Mouse (Mus musculus) cerebellum, postnatal 25 days (tissue): ENCODE measurements around the gene Park7.
A peak's percentile ranks its signal among the peaks of the same experiment; 100 is the strongest.

Source experiments
- DNase-seq, 2 experiments: peaks; one replicate each; pipeline ENCODE4 v3.0.0; 2021; ENCODE audit warnings: mixed read lengths in 2 of 2

Gene Park7

DNA sequence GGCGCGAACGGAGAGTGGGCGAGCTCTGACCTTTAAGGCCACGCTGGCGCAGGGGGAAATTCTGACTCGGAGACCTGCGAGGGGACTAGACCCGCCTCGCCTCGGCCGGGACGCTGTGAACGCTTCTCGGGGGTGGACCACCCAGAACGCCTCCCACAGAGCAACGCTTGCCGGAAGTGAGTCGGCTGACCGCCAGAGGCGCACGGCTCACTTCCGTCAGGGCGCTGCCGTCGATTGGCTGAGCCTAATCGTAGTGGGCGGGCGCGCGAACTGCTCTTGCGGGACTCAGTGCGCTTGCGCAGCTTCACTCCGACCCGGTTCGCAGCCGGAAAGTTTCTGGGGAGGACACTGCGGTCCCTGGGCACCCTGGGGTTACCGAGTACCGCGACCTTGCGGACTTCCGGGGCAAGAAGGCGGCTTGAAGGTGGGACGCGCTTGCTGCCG, at the start of gene Park7, which contains the start of gene Tnfrsf9:
Park7 (minus strand) TSS at position 148 of the 444 bp plus-strand sequence.
Tnfrsf9 (plus strand) TSS at position 273 of the 444 bp plus-strand sequence.
- peak; percentile 97 to 98 for DNase-seq

DNA sequence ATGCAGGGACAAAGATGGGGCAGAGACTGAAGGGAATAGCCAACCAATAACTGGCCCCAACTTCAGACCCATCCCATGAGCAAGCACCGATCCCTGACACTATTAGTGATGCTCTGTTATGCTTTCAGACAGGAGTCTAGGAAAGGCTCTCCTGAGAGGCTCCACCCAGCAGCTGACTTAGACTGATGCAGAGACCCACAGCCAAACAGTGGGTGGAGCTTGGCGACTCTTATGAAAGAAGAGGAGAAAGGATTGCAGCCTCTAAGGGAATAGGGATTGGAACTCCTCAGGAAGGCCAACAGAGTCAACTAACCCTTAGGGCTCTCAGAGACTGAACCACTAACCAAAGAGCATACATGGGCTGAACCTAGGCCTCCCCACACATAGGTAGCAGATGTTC, 49.5 kb upstream of the Park7 start:
- DNase-seq, result no peak

DNA sequence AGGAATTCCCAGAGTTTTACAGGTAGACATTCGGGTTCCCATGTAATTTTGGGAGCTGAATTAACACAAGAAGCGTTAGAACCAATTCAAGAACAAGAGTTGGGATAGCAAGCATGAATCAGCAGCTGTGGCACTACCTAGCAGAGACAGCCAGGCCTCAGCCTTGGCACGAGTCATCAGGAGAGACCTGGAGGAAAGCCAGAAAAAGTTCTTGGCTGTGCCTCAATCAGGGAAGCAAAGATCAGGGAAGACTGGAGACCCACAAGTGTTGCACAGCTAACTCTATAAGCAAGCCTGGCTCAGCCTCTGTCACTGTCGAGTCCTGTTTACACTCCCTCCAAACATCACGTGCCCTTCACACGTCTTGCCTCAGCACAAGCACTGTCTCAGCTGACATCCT, 48.0 kb upstream of the Park7 start:
- DNase-seq, result no peak

DNA sequence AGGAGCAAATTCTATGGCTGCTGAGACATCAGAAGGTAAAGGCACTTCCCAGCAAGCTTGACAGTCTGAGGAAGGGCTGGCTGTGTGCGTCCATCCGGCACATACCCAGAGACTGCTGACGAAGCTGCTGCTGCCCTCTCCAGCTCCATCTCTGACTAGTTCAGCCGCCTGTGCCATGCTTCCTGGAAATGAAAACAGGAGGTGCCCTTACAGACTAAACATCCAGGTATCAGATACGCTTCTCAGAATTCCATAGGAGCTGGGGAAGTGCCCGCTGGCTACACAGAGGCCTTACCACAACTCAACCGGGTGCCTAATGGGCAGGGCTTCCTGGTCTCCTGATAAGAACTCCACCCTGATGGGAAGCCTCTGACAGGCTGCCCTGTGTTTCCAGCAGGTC, 44.3 kb upstream of the Park7 start:
- no peak for DNase-seq

DNA sequence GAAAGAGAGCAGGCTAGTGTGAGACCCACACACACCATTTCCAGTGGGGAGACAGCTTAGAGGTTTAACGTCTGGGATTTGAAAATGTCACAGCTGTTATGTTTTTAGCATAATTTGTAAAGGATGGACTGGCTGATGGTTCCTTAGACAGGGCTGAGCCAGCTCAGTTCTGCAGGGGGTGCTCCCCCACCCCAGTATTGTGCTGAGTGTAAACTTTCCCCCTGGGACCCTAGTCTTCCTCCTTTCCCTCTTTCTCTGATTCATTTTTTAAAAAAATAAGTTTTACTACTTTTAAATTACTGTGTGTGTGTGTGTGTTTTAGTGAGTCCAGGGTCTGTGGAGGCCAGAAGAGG, 42.8 kb upstream of the Park7 start:
- DNase-seq, result no peak

DNA sequence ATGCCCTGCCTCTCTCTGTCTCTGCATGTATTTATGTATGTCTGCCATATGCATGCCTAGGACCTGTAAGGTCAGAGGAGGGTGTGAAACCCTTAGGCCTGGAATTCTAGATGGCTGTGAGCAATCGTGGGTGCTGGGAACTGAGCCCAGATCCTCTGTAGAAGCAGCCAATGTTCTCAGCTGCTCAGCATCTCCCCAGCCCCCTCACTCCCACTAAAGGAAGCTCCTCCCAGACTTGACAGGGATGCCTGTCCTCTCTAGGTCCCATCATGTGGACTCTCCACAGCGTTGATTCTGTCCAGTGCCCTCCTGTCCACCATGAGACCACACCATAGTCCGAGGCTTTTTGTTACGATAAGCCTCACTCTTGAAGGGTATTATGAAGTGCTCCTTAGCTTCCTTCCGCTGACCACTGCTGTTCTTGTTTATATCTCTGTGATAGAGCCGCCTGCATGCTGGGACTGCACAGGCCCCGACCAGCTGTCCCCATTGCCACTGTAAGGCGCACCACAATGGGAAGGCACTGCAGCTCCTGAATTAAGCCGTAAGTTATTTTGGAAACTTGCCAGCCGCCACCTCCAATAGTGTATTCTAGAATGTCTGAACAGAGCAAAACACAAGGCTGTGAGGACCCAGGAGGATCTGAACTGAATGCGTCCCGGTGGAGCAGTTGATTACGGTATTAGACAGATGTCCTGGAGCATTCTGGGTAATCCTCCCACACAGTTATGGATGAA, 42.3 kb upstream of the Park7 start:
- DNase-seq, result peak in 1 of 2 experiments; percentile 16

DNA sequence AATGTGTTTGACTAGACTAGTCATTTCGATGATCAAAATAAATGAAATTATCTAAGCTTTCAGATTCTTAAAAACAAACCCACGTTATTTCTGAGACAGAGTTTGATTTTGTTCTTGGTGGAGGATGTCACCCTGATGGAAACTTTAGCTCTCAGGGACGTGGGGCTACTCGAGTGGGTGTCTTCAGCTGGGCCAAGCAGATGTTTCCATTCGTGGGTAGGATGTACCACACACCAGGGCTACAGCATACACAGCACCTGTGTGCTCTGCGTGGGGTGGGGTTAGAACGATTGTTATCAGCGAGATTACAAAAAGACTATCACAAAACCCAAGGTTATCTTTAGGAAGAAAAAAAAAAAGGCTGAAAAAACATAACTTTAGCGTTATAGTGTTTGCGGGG, 36.7 kb upstream of the Park7 start:
- no peak for DNase-seq

DNA sequence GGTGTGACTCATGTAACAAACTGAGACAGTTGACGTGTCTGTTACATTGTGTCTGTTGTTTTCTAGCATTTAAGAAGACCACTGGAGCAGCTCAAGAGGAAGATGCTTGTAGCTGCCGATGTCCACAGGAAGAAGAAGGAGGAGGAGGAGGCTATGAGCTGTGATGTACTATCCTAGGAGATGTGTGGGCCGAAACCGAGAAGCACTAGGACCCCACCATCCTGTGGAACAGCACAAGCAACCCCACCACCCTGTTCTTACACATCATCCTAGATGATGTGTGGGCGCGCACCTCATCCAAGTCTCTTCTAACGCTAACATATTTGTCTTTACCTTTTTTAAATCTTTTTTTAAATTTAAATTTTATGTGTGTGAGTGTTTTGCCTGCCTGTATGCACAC, 30.5 kb upstream of the Park7 start:
- no peak for DNase-seq

DNA sequence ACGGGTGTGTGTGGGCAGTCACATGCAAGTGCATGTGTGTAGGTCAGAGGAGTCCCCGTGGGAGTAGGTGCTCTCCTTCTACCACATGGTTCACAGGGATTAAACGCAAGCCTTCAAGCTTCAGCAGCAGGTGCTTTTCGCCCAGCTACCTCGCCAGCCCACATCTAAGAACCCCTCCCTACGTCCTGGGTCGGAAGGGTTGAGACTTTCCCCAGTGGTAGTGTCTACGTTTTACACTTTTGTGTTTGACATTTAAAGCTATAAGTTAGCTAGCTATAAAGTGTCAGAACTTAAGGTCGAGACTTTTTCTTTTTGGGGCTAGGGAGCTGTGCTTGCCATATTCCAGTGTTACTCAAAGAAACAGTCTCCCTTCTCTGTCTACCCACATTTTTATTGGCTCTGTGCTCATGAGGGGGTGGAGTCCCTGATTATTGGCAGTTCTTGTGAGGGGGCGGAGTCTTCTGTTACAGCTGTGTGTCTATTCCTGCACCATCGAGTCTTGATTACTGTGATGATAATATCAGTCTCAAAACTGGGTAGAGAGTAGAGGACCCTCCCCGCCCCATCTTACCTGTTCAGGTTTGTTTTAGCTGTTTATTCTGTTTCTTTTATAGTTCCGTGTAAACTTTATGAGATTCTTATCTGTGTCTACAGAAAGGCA, 25.9 kb upstream of the Park7 start:
- no peak for DNase-seq

DNA sequence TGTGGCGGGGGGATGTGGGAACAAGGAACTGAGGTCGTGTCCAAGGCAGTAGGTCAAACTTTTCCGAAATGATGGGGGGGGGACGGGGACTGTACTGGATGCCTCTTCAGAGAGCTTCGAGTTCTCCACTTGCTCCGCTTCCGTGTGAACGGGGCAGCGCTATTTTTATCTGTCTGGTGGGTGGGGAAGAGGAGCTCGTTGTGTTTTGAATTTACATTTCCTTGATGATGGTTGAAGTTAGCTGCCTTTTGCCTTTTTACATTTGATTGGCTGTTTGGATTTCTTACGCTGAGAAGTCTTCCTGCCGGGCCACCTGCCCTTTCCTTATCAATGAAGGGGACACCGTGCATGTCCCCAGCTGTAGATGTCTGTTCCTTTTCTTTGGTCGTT, 23.8 kb upstream of the Park7 start:
- DNase-seq, result no peak

DNA sequence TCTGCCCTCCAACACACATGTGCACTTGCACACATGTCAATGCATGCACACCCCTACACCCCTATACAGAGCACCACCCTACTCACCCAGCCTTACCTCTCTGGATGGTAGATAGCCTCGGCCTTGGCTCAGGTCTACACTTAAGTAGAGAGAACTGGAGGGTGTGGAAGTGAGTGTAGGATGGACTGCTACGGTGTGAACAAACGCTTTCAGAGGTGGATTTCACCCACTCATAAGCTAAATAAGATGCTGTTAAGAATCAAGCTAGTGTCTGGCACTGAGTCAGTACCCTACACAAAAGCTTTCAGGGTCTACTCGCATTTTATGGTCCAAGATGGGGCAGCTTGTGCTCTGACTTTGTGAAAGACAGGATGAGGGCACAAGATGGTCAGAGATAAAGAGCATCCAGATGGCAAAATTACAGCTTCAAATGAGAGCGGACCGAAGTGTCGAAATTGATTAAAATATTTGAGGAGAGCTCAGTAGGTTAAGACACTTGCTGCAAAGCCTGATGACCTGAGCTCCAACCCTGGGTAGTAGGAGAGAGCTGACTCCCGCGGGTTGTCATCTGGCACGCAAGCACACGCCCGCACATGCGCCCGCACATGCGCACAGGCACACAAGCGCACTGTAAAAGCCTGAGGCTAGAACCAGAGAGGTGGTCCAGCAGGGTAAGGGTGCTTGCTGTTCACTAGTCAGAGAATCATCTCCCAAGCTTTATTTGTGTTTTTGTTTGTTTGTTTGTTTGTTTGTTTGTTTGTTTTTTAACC, 23.2 kb upstream of the Park7 start:
- DNase-seq, result peak; percentile 63 to 79

DNA sequence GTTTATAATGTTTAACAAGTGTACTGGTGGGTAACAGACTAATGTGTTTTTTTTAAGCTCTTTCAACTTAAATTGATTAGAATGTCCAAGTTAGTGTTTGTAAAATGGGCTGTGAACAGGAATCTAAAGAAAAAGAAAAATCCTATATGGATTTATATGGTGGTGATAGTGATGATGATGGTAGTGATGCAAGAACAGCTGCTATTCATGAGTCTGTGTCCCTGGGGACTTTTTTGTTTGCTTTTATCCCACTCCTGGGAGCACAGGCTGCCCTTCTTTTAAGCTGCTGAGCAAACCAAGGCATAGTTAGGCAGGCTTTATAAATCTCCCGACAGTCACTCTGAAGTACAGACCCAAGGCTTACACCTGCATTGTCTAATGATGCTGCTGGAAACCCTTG, 19.3 kb upstream of the Park7 start:
- no peak for DNase-seq

DNA sequence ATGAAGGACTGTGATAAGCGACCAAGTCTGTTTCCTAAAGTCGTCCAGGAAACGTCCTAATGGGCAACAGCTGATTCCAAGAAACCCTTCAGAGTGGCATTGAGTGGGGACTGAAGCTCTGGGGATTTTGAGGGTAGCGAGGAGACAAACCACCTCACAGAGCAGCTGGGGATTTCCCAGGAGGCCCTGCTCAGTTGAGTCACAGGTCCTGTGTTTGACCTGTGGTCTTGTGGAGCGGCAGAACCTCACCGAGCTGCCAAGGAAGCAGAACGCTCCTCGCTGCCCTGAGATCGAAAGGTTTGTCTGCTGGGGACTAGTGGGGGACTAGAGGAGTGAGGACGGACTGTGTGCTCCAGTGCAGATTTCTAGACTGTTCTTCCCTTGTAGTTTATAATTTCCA, 13.6 kb upstream of the Park7 start:
- no peak for DNase-seq

DNA sequence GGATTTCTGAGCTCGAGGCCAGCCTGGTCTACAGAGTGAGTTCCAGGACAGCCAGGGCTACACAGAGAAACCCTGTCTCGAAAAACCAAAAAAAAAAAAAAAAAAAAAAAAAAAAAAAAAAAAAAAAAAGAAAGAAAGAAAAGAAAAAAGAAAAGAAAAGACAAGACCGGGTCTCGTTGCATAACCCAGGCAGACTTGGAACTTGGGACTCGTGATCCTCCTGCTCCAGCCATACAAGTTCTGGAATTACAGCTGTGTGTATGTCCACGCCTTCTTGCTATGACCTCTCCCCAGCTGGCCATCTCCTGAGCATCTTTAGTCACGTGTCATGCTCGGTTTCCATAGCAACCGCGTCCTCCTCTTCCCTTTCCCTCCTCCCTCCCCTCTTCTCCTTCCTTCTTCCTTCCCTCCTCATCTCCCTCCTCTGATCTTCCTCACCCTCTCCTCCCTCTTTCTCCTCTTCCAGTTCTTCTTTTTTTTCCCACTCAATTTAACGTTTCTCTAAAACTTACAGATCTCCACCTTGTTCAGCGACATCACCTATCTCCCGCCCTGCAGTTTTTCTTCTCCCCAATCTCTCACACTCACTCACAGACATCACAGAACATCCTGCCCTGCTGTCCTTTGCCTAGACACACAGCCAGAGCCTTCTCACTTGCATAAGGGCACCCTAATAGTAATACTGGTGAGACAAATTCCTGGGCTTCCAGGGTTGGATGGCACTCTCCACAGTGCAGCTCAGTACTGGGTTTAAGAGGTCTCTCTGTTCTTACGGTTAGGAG, 12.9 kb upstream of the Park7 start:
- no peak for DNase-seq

DNA sequence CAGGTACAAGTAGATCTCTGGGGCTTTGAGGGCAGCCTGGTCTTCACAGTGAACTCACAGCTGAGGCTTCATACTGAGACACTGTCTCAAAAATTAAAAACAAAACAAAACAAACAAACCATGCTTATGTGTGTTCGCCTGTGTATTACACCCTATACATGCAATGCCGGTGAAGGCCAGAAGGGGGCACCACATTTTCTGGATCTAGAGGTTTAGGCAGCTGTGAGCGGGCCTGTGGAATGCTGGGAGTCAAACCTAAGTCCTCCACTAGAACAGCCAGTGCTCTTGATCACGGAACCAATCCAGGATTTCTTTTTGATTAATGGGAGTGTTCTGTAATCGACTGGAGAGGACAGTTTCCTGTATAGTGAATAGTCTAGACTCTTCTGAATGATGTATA, 11.7 kb upstream of the Park7 start:
- DNase-seq, result no peak

DNA sequence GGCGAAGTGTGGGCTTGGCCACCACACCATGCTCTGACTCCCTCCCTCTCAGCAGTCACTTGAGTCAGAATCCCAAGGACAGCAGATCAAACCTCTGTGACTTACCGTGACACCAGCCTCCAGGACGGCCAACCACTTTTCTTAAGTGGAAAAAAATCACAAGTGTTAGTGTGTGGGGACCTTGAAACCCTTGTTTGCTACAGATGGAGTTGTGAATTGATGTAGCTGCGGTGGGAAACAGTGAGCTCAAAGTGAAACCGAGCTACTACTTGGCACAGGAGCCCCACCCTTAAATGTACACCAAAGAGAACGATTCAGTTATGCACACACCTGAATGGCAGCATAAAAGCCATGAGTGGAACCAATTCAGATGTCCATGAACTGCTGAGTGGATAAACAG, 10.7 kb upstream of the Park7 start:
- no peak for DNase-seq

DNA sequence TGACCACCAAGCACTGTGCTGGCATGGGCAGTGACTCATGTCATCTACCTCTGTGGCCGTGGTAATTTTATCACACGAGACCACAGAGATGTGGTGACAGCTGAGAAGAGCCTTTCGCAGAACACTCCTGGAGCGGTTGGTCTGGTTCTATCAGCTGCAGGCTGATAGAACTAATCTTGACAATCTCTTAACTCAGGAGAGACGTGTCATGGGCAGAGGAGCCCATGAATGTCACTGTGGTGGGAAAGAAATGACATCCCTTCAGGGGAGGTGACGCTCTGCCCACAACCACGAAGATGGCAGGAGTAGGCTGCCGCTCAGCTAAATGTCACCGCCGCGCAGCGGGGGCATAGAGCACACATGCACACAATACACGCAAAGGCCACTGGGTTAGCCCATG, 10.1 kb upstream of the Park7 start:
- DNase-seq, result no peak

DNA sequence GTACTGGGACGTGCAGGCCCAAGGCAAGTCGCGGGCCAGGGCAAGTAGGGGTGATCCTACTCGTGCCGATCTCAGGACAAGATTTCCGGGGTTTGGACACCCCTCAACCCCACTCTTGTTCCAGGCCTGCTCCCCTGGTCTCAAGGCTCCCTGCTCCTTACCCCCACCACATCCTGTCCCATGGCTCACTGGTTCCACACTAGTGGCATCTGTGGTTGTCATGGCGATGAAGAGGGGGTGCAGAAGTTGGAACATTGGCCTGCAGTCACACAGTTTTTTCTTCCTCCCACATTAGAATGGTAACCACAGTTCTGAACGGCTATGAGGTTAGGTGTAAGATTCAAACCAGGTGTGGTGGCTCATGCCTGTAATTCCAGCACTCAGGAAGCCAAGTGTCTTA, 7.0 kb upstream of the Park7 start:
- no peak for DNase-seq

DNA sequence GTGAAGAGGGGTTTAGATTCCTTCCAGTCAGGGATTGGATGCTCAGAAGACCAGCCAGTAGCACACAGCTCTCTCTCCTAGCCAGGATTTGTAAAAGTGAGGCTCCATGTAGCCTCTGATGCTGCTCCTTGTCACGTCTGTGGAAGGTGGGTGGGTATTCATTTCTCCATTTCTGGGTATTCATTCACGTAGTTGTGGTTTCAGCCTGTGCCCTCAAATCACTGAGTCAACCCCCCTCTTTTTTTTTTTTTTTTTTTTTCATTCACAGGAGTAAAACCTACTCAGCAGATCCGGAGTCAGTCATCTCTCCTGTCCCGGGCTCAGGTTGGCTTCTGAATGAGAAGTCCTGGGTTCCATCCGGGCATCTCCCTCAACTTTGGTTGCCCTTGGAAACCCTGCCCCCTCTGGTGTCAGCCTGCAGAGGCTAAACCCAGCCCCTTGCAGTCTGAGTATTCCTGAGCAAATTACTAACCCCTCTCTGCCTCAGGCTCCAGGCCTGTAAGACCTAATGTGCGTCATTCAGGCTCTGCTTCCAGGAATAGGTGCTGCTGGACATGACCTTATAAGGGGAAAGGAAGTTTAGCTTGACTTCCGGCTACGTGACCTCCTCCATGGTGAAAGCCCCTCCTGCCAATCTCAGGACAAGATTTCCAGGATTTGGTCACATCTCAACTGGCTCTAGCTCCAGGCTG, 3.2 kb upstream of the Park7 start:
- DNase-seq, result no peak

DNA sequence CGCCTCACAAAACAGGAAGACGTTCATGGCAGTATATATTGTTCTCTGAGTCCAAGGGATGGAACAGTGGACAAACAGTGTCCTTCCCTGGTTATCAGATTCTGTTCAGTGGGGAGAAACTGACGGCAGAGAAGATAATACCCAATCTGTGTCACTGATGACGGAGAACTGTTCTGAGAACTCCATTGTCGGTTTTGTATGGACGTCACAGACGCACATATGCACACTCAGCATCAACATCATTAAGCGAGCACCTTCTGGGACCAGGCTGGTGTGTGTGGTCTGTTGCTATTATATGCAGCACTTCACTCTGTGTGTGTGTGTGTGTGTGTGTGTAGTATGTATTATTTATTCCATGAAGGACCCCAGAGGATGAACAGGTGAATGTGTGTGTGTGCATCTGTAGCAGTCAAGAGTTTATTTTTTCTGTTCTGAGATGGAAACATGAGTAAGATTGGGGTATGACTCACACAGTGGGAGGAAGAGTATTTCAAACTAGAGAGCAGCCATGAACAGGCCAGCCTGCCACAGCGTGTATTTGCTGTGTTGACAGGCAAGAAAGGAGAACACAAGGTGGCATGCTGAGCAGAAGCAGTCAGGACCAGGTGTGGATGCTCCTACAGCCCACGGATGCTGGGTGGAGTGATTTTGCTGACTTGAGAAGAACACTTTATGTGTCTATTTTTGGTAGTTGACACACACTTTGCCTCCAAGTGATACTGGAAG, 1.1 kb upstream of the Park7 start:
- no peak for DNase-seq

DNA sequence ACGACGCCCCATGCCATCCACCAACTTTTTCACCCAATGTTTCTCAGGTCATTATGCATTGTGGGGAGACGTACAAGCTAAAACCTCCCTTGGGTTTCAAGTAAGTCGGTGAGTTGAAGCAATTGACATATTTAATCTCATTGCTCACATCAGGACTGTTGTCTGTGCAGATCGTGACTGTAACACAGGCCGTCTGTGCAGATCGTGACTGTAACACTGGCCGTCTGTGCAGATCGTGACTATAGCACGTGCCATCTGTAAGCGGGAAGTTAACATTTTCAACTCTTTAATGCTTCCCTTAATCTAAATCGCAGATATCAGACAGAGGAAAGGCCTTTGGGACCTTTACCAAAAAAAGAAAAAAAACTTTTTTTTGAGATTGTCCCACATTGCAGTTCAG, 494 bp downstream of the Park7 start:
- DNase-seq, result no peak
